In the genomic region with DNA sequence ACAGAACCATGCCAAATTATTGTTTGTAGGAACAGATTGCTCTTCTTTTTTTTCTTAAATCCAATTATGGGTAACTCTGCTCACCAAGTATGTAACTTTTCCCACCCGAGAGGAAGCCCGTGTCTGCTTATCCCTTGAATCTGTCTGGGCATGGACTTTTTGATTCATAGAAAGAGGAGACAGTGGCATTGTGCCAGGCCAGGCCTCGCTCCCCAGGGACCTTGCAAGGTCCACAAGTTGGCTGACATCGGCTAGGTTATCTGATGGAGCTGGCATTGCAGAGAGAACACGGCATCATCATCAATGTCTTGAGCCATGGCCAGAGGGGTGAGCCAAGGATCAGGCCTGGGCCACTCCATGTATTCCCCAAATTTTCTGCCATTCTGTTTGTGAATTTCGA, we compare ENCODE assay signal across 15 mouse cellular contexts. TPM values are rescaled to one million over a fixed set of nuclear protein-coding genes. Genes with fewer than 3 reads are reported as not detected.
"Had no signal": no experiment of that assay in that cellular context is flagged by ENCODE, and none has a peak within 500 bp of the region (broad histone marks: within the 10 kb centered on the region; RNA-seq: fewer than 3 reads in every experiment).

No protein-coding gene starts in this region.

- H3K4me1 ChIP-seq: kidney, embryonic 15.5 days; liver, embryonic 15.5 days; midbrain, embryonic 10.5 days; neural tube, embryonic 13.5 days had no signal

- H3K27me3 ChIP-seq: kidney, embryonic 15.5 days; limb, embryonic 12.5 days; liver, embryonic 15.5 days; midbrain, embryonic 15.5 days; neural tube, embryonic 13.5 days had no signal

- H3K27ac ChIP-seq: kidney, embryonic 15.5 days; limb, embryonic 12.5 days; liver, embryonic 15.5 days; midbrain, embryonic 10.5 days; midbrain, embryonic 15.5 days; neural tube, embryonic 13.5 days had no signal

- DNase-seq: kidney, adult 18-20 months; kidney, postnatal 14 days; lung, adult 2 months; lung, postnatal 36 days; retina, postnatal 1 day; right cerebral cortex, postnatal 4 days; spleen, adult 18-20 months; thymus, postnatal 36 days had no signal

- H3K9ac ChIP-seq: kidney, embryonic 15.5 days; limb, embryonic 12.5 days; liver, embryonic 15.5 days; midbrain, embryonic 15.5 days; neural tube, embryonic 13.5 days had no signal

- H3K4me3 ChIP-seq: kidney, embryonic 15.5 days; limb, embryonic 12.5 days; liver, embryonic 15.5 days; midbrain, embryonic 10.5 days; midbrain, embryonic 15.5 days; neural tube, embryonic 13.5 days had no signal

- H3K36me3 ChIP-seq: kidney, embryonic 15.5 days; limb, embryonic 12.5 days; liver, embryonic 15.5 days; midbrain, embryonic 10.5 days; midbrain, embryonic 15.5 days; neural tube, embryonic 13.5 days had no signal

RNA-seq across cellular contexts. Expression of a gene that starts 56.0 kb away (rescaled TPM):
- total RNA-seq: megakaryocyte progenitor cell, adult 5-6 weeks had no signal
